Mouse (Mus musculus): ENCODE measurements around the gene Gramd1a.

Gene Gramd1a

GRCm38 (mm10) chr7:31153536-31154320 is 2.0 kb downstream of the Gramd1a start:
- in situ Hi-C loops (cut with MboI, MseI), result loop anchor here (25.0 kb wide), 1 partner anchor 741 kb away; the partner anchor contains the start of genes Hcst, Nfkbid and Tyrobp

GRCm38 (mm10) chr7:31151301-31152241 is 4.1 kb downstream of the Gramd1a start:
- in situ Hi-C loops (cut with MboI, MseI), result loop anchor here (25.0 kb wide), 1 partner anchor 739 kb away; the partner anchor contains the start of genes Hcst, Nfkbid and Tyrobp

- in situ Hi-C loops (cut with MboI, MseI), result loop anchor here (25.0 kb wide), 1 partner anchor 738 kb away; the partner anchor contains the start of genes Hcst, Nfkbid and Tyrobp
Measured at GRCm38 (mm10) chr7:31150566-31151300, 5.0 kb downstream of the Gramd1a start.

- in situ Hi-C loops (cut with MboI, MseI), result loop anchor here (25.0 kb wide), 1 partner anchor 738 kb away; the partner anchor contains the start of genes Hcst, Nfkbid and Tyrobp
Measured at GRCm38 (mm10) chr7:31149751-31150565, 5.7 kb downstream of the Gramd1a start.

GRCm38 (mm10) chr7:31149271-31149670 is 6.4 kb downstream of the Gramd1a start:
- in situ Hi-C loops (cut with MboI, MseI), result no loop called here

GRCm38 (mm10) chr7:31148756-31149155 is 6.9 kb downstream of the Gramd1a start:
- in situ Hi-C loops (cut with MboI, MseI), result no loop called here

GRCm38 (mm10) chr7:31148086-31148485 is 7.6 kb downstream of the Gramd1a start:
- in situ Hi-C loops (cut with MboI, MseI), result no loop called here

- in situ Hi-C loops (cut with MboI, MseI), result no loop called here
Measured at GRCm38 (mm10) chr7:31145596-31146160, 10.0 kb downstream of the Gramd1a start.

- in situ Hi-C loops (cut with MboI, MseI), result no loop called here
Measured at GRCm38 (mm10) chr7:31144886-31145285, 10.8 kb downstream of the Gramd1a start.

GRCm38 (mm10) chr7:31140941-31141340 is 14.8 kb downstream of the Gramd1a start:
- in situ Hi-C loops (cut with MboI, MseI), result no loop called here

- in situ Hi-C loops (cut with MboI, MseI), result no loop called here
Measured at GRCm38 (mm10) chr7:31140302-31140701, 15.4 kb downstream of the Gramd1a start.

- in situ Hi-C loops (cut with MboI, MseI), result no loop called here
Measured at GRCm38 (mm10) chr7:31139765-31140164, 15.9 kb downstream of the Gramd1a start.

- in situ Hi-C loops (cut with MboI, MseI), result no loop called here
Measured at GRCm38 (mm10) chr7:31135717-31136116, 20.0 kb downstream of the Gramd1a start.

- in situ Hi-C loops (cut with MboI, MseI), result loop anchor here (5.0 kb wide), 1 partner anchor 45 kb away; no protein-coding TSS in a partner anchor
Measured at GRCm38 (mm10) chr7:31131866-31132265, 23.8 kb downstream of the Gramd1a start.

GRCm38 (mm10) chr7:31130841-31131240 is 24.9 kb downstream of the Gramd1a start:
- in situ Hi-C loops (cut with MboI, MseI), result loop anchor here (5.0 kb wide), 1 partner anchor 46 kb away; no protein-coding TSS in a partner anchor

- in situ Hi-C loops (cut with MboI, MseI), result loop anchor here (5.0 kb wide), 1 partner anchor 47 kb away; no protein-coding TSS in a partner anchor
Measured at GRCm38 (mm10) chr7:31130197-31130596, 25.5 kb downstream of the Gramd1a start.

- in situ Hi-C loops (cut with MboI, MseI), result no loop called here
Measured at GRCm38 (mm10) chr7:31128157-31128705, 27.5 kb downstream of the Gramd1a start.

GRCm38 (mm10) chr7:31126851-31127724 is 28.6 kb downstream of the Gramd1a start, which contains the start of gene Scn1b:
Scn1b (minus strand) TSS chr7:31127003.
- in situ Hi-C loops (cut with MboI, MseI), result no loop called here
